Mouse (Mus musculus): ENCODE data around the gene Rhag. TPM values are rescaled to one million over a fixed set of nuclear protein-coding genes. Genes with fewer than 3 reads are reported as not detected.

Gene Rhag
- polyA plus RNA-seq, 1 experiment: not detected

DNA sequence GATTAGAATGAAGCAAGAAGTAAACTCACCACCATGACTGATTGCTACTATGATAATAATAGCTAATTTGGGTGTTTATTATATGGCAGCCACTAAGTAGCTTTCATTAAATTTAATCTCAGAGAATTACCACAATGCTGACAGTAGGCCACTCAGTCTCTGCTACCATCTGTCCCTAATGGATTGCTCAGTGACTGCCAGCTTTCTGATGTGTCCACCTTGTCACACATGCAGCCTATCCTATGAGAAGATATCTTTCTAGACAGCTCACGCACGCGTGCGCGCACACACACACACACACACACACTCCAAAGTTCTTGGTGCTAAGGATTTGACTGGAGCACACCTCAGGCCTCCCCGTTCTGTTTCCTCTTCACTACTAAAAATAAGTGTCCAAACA is 61.7 kb downstream of the Rhag start:
- Histone ChIP-seq H3K4me1 (ENCODE audit: control insufficient read depth, insufficient read depth, low read length) (no peaks in the 10 kb centered on the region), H3K4me3 (ENCODE audit: insufficient read depth, low read length) (no peak overlapping the region), H3K27ac (ENCODE audit: insufficient read depth, low read length) (no peak overlapping the region)
- TF ChIP-seq CTCF (IDR thresholded peaks at IDR 0.05; ENCODE audit: extremely low read depth, insufficient read depth, low read length): no peak
- no peak for TF ChIP-seq POLR2A (IDR thresholded peaks at IDR 0.05; ENCODE audit: extremely low read depth, insufficient read depth, low read length)

DNA sequence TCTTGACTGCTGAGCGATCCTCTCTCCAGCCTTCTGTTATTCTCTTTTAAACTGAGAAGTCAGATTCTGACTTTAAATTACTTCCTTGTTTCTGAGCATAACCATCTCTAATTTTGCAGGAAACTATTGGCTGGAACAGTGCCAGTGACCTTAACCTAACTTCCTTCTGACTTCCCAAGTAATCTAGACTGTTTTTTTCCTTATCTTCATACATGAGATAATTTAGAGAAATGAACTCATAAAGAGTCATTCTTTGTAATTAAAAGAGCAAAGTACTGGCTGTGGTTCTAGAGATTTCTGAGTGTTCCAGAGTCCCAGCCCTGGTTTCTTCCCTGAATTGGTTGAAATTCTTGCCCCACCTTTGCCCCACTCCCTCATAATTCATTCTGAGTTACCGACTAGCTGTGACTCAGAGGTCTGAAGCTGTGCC is 62.7 kb downstream of the Rhag start:
- H3K4me3 ChIP-seq (ENCODE audit: insufficient read depth, low read length): no peak overlapping the region
- TF ChIP-seq POLR2A (IDR thresholded peaks at IDR 0.05; ENCODE audit: extremely low read depth, insufficient read depth, low read length) (no peak), CTCF (IDR thresholded peaks at IDR 0.05; ENCODE audit: extremely low read depth, insufficient read depth, low read length) (no peak)
- no peak overlapping the region for H3K27ac ChIP-seq (ENCODE audit: insufficient read depth, low read length)
- H3K4me1 ChIP-seq (ENCODE audit: control insufficient read depth, insufficient read depth, low read length): no peaks in the 10 kb centered on the region

DNA sequence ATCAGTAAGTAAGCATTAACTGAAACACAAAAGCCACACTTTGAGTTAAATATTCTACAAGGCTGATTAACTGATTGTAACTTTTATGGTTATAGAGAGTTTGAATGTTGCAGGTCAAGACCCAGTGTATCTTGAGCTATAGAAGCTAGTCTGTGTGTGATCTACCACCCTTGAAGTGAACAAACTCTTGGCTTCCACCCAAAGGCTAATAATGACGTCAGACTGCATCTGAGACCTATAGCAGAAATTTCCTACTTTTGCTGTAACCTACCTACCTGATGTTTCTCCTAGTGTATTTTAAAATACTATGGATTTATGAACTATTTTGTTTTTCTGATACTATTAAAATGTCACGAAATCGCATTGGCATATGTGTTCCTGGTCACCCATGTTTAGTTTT is 63.8 kb downstream of the Rhag start:
- Histone ChIP-seq H3K27ac (ENCODE audit: insufficient read depth, low read length) (no peak overlapping the region), H3K4me1 (ENCODE audit: control insufficient read depth, insufficient read depth, low read length) (no peaks in the 10 kb centered on the region), H3K4me3 (ENCODE audit: insufficient read depth, low read length) (no peak overlapping the region)
- TF ChIP-seq POLR2A (IDR thresholded peaks at IDR 0.05; ENCODE audit: extremely low read depth, insufficient read depth, low read length): no peak

DNA sequence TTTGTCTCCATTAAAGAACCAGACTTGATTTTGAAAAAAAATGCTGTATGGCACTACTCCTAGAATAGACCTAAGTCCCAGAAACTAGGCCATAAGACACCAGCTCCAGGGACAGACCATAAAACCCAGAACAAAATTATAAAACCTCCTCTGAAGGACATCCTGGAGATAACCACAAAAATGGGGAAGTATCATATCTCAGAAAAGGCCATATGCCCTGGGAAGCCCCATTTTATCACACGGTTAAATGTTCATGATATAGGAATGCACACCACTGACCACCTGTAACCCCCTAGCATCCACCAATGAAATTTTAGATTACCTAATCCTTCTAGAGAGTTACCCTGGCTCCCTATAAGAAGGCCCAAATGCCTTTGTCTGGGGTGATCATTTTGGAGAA is 64.6 kb downstream of the Rhag start:
- Histone ChIP-seq H3K4me1 (ENCODE audit: control insufficient read depth, insufficient read depth, low read length) (no peaks in the 10 kb centered on the region), H3K4me3 (ENCODE audit: insufficient read depth, low read length) (no peak overlapping the region), H3K27ac (ENCODE audit: insufficient read depth, low read length) (no peak overlapping the region)
- TF ChIP-seq POLR2A (IDR thresholded peaks at IDR 0.05; ENCODE audit: extremely low read depth, insufficient read depth, low read length) (no peak), CTCF (IDR thresholded peaks at IDR 0.05; ENCODE audit: extremely low read depth, insufficient read depth, low read length) (no peak)

DNA sequence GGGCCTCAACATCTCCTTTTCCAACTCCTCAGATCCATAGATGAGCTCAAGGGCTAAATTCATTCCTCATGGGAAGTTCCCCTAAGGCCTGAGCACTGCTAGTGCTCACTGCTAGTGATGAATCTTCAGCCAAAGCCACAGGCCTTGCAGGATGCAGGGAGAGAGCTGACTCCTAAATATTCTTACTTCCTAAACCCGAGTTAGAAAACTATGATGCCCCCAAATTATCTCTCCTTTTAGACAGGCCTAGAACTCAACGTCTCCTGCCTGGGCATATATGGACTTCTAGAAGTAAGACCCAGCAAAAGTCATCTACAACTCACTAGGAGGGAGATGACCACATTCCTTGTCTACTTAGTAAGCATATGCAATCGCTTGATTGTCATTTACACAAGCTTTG is 66.8 kb downstream of the Rhag start:
- Histone ChIP-seq H3K27ac (ENCODE audit: insufficient read depth, low read length) (no peak overlapping the region), H3K4me1 (ENCODE audit: control insufficient read depth, insufficient read depth, low read length) (no peaks in the 10 kb centered on the region)
- TF ChIP-seq CTCF (IDR thresholded peaks at IDR 0.05; ENCODE audit: extremely low read depth, insufficient read depth, low read length) (no peak), POLR2A (IDR thresholded peaks at IDR 0.05; ENCODE audit: extremely low read depth, insufficient read depth, low read length) (no peak)

DNA sequence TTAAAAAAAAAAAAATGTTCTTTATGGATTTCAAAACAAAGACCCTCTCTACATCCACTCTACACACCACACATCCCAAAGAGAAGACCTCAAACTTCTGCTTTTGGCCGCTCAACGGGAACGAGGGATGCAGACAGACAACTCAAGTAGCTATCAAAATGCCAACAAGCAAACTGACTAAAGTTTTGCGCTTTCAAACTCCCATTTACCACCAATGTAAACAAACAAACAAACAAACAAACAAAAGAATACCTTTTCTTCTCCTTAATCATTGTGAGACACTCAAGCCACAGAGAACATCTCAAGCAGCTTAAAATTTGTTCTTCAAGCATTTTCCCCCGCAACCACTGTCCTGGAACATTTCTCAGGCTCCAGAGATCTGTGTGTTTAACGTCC is 68.6 kb downstream of the Rhag start:
- TF ChIP-seq CTCF (IDR thresholded peaks at IDR 0.05; ENCODE audit: extremely low read depth, insufficient read depth, low read length) (no peak), POLR2A (IDR thresholded peaks at IDR 0.05; ENCODE audit: extremely low read depth, insufficient read depth, low read length) (no peak)
- peak overlapping the region; percentile 68 for H3K4me3 ChIP-seq (ENCODE audit: insufficient read depth, low read length)
- no peak overlapping the region for H3K27ac ChIP-seq (ENCODE audit: insufficient read depth, low read length)
- no peaks in the 10 kb centered on the region for H3K4me1 ChIP-seq (ENCODE audit: control insufficient read depth, insufficient read depth, low read length)

More for the DNA sequence above, 66.8 kb downstream of the Rhag start:
- no peak overlapping the region for H3K4me3 ChIP-seq (ENCODE audit: insufficient read depth, low read length)

DNA sequence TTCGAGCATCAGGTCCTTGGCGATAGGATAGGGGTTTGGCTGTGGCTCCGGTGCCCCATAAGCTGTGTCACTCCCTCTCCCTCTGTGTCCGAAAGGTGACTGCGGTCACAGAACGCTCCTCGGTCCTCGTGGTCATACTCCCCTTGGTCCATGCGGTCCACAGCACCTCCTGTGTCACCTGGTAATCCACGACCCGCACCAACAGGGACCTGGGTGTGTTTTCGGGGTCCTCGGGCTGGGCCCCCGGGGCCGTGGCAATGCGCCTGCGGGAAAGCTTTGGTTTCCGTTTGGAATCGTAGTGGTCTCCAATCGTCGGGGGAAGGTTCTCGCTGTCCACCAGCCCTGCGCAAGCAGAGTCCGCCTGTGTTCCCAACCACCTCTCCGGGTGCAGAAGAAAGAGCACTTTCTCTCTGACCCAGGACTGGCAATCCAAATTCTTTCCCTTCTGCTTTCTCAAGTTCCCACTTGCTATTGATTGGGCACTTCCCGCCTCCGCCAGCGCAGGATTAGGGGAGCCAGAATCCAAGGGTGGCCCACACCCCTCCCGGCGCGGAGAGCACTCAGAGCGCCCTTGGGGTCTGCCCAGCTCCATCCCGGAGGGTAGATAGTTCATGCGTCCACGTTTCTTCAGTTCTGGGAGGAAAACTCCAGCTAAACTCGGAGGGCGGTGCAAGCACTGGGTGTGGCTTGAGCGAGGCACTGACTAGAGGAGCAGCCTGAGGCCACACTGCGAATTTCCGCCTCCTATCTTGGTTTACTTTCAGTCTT is 69.2 kb downstream of the Rhag start, which contains the start of gene 9130008F23Rik:
TSS of gene 9130008F23Rik (minus strand) at position 636 of the 768 bp plus-strand sequence.
- Histone ChIP-seq H3K4me3 (ENCODE audit: insufficient read depth, low read length) (peak within 1 kb of the TSS; percentile 68), H3K4me1 (ENCODE audit: control insufficient read depth, insufficient read depth, low read length) (no peaks in the 10 kb centered on the region), H3K27ac (ENCODE audit: insufficient read depth, low read length) (no peak within 1 kb of the TSS)
- no peak for TF ChIP-seq CTCF (IDR thresholded peaks at IDR 0.05; ENCODE audit: extremely low read depth, insufficient read depth, low read length)
- TF ChIP-seq POLR2A (IDR thresholded peaks at IDR 0.05; ENCODE audit: extremely low read depth, insufficient read depth, low read length): no peak

DNA sequence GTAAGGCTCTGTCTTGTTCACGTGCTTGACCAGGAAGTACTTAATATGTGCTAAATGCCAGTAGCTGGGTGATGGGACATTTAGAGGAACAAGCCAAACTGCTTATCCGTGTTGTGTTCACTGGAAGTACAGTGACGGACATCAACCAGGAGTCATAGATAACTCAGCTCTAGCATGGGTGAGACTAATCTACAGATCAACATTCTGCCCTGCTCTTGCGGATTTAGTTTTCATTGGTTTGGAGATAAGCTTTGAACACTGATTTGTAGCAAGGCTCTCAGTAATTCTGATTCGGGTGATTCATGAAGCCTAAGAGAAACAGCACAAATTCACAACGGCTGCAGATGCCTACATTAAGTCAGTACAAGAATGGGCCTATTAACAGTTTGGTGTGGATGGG is 71.2 kb downstream of the Rhag start:
- no peak overlapping the region for H3K27ac ChIP-seq (ENCODE audit: insufficient read depth, low read length)
- H3K4me1 ChIP-seq (ENCODE audit: control insufficient read depth, insufficient read depth, low read length): no peaks in the 10 kb centered on the region
- TF ChIP-seq CTCF (IDR thresholded peaks at IDR 0.05; ENCODE audit: extremely low read depth, insufficient read depth, low read length) (no peak), POLR2A (IDR thresholded peaks at IDR 0.05; ENCODE audit: extremely low read depth, insufficient read depth, low read length) (no peak)
- no peak overlapping the region for H3K4me3 ChIP-seq (ENCODE audit: insufficient read depth, low read length)

DNA sequence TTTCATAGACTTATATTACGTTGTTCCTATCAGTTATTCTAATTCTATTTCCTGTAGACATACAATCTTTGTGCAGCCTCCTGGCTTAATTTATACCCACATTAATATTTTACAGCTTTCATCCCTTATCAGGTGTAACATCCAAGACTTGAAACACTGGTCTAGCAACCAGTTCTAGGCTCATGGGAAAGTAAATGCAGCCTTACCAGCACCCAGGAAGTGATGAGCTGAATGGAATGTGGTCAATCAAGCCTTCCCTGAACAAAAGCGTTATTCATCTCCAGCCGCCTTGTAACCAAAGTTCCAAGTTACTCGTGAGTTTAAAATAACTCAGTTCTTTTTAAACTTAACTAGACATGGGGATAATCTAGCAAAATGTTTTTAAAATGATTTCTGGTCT is 74.2 kb downstream of the Rhag start:
- H3K4me3 ChIP-seq (ENCODE audit: insufficient read depth, low read length): no peak overlapping the region
- TF ChIP-seq POLR2A (IDR thresholded peaks at IDR 0.05; ENCODE audit: extremely low read depth, insufficient read depth, low read length) (no peak), CTCF (IDR thresholded peaks at IDR 0.05; ENCODE audit: extremely low read depth, insufficient read depth, low read length) (no peak)
- H3K4me1 ChIP-seq (ENCODE audit: control insufficient read depth, insufficient read depth, low read length): no peaks in the 10 kb centered on the region
- H3K27ac ChIP-seq (ENCODE audit: insufficient read depth, low read length): no peak overlapping the region

DNA sequence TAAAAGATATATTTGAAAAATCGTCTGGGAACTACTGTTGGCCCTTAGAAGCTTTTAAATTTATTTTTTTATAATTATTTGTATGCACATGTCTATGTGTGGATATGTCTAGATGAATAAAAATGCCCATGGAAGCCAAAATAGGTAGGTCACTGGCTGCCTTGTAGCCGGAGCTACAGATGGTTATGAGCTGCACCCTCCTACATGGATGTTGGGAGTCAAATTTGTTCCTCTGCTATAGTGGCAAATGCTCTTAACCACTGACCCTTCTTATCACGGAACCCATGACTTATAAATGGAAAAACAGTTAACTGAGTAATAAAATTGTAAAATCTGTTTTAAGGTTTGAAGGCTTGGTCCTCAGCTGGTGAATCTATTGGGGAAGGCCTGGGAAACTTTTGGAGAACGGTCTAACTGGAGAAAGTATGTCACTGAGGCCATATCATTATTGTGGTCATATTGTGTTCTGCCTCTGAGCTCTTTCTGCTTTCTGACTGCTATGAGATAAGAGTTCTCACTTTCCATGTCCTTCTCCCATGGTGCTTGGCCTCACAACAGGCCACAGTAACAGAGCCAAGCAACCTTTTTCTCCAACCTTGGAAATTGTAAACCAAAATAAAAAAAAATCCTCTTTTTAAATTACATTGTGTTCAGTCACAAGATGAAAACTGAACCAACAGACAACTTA is 77.1 kb downstream of the Rhag start:
- Histone ChIP-seq H3K4me3 (ENCODE audit: insufficient read depth, low read length) (no peak overlapping the region), H3K27ac (ENCODE audit: insufficient read depth, low read length) (no peak overlapping the region), H3K4me1 (ENCODE audit: control insufficient read depth, insufficient read depth, low read length) (no peaks in the 10 kb centered on the region)
- TF ChIP-seq POLR2A (IDR thresholded peaks at IDR 0.05; ENCODE audit: extremely low read depth, insufficient read depth, low read length) (no peak), CTCF (IDR thresholded peaks at IDR 0.05; ENCODE audit: extremely low read depth, insufficient read depth, low read length) (no peak)

Other genes starting within 250 kb of the Rhag start
- gene Esp6, start 249.6 kb upstream of the Rhag start, polyA plus RNA-seq (2012; rRNA removed): not detected in 2 replicates
- not detected in 2 replicates for gene Esp4, start 212.5 kb upstream of the Rhag start, polyA plus RNA-seq (2012; rRNA removed)
- gene Esp3, start 179.1 kb upstream of the Rhag start, polyA plus RNA-seq (2012; rRNA removed): not detected in 2 replicates
- not detected in 2 replicates for gene Esp1, start 84.0 kb upstream of the Rhag start, polyA plus RNA-seq (2012; rRNA removed)
- not detected in 2 replicates for gene Crisp2, start 4.1 kb upstream of the Rhag start, polyA plus RNA-seq (2012; rRNA removed)
- gene 9130008F23Rik, start 69.4 kb downstream of the Rhag start, polyA plus RNA-seq (2012; rRNA removed): 0.19 and 0.42 TPM in 2 replicates
- gene Glyatl3, start 103.2 kb downstream of the Rhag start, polyA plus RNA-seq (2012; rRNA removed): not detected in 2 replicates
- 21.7 and 24.6 TPM in 2 replicates for gene Mut, start 123.6 kb downstream of the Rhag start, polyA plus RNA-seq (2012; rRNA removed)
- gene Cenpq, start 123.9 kb downstream of the Rhag start, polyA plus RNA-seq (2012; rRNA removed): 4.3 and 4.6 TPM in 2 replicates